Mouse (Mus musculus): ENCODE measurements around the gene Bbc3. TPM values are rescaled to one million over a fixed set of nuclear protein-coding genes. Genes with fewer than 3 reads are reported as not detected.

The Bbc3 gene
- total RNA-seq (2023), result 93.4 TPM

GRCm38 (mm10) chr7:16308093-16308492 is at the start of gene Bbc3:
Bbc3 (plus strand) TSS chr7:16308393.

GRCm38 (mm10) chr7:16259110-16259590 is 49.0 kb upstream of the Bbc3 start, which contains the start of gene C5ar1:
C5ar1 (minus strand) TSS chr7:16259540.

GRCm38 (mm10) chr7:16273081-16273765 is 35.0 kb upstream of the Bbc3 start, which contains the start of gene Inafm1:
Inafm1 (minus strand) TSS chr7:16273617.

GRCm38 (mm10) chr7:16286026-16286961 is 21.9 kb upstream of the Bbc3 start, which contains the start of gene Ccdc9:
Ccdc9 (minus strand) TSS chr7:16286795.

Other genes starting within 250 kb of the Bbc3 start
- not detected for gene Zfp541, start 246.6 kb upstream of the Bbc3 start, total RNA-seq (2023)
- gene Napa, start 209.9 kb upstream of the Bbc3 start, total RNA-seq (2023), result 305 TPM
- 33.2 TPM for gene Kptn, start 188.5 kb upstream of the Bbc3 start, total RNA-seq (2023)
- gene Slc8a2, start 178.6 kb upstream of the Bbc3 start, total RNA-seq (2023), result 0.12 TPM
- 45.9 TPM for gene Meis3, start 133.3 kb upstream of the Bbc3 start, total RNA-seq (2023)
- gene Dhx34, start 86.4 kb upstream of the Bbc3 start, total RNA-seq (2023), result 20.5 TPM
- gene C5ar2, start 64.2 kb upstream of the Bbc3 start, total RNA-seq (2023), result 0.21 TPM
- 1.1 TPM for gene C5ar1, start 48.9 kb upstream of the Bbc3 start, total RNA-seq (2023)
- 40.5 TPM for gene Inafm1, start 34.8 kb upstream of the Bbc3 start, total RNA-seq (2023)
- gene Ccdc9, start 21.6 kb upstream of the Bbc3 start, total RNA-seq (2023), result 373 TPM
- 59.0 TPM for gene Sae1, start 79.4 kb downstream of the Bbc3 start, total RNA-seq (2023)
- 87.5 TPM for gene Zc3h4, start 92.5 kb downstream of the Bbc3 start, total RNA-seq (2023)
- gene Tmem160, start 144.4 kb downstream of the Bbc3 start, total RNA-seq (2023), result 35.0 TPM
- not detected for gene Npas1, start 169.3 kb downstream of the Bbc3 start, total RNA-seq (2023)

Measured in CD4-positive naive resting alpha-beta T cell, adult 76 days (primary cell).